ENCODE assay signal across 29 mouse cellular contexts in genomic region chr12:82257994-82258785, GRCm38 (mm10).
DNase-seq lines count a peak whose midpoint lies in the region; ATAC-seq and TF ChIP-seq lines count a peak whose summit lies in the region.
"Had no signal": no experiment of that assay in that cellular context is flagged by ENCODE, and none has a peak within 500 bp of the region (broad histone marks: within the 10 kb centered on the region; RNA-seq: fewer than 3 reads in every experiment).

No protein-coding gene starts in this region.

- no peaks in the 10 kb centered on the region for H3K79me2 ChIP-seq in heart, adult 2 months (replicated peaks; ENCODE audit: control insufficient read depth, insufficient read depth, low read length)

- H3K4me2 ChIP-seq in kidney, embryonic 16.5 days (replicated peaks; ENCODE audit: low read depth, low read length), result no peak overlapping the region
- H3K4me2 ChIP-seq: embryonic facial prominence, embryonic 13.5 days; forebrain, embryonic 13.5 days; heart, embryonic 13.5 days; hindbrain, embryonic 12.5 days; limb, embryonic 12.5 days; liver, embryonic 11.5 days; midbrain, embryonic 13.5 days; neural tube, embryonic 13.5 days had no signal

- TF ChIP-seq POLR2A in heart, adult 2 months (IDR thresholded peaks at IDR 0.05; ENCODE audit: insufficient read depth, low read depth, low read length), result no peak
- TF ChIP-seq POLR2A in embryonic fibroblast, embryonic 13.5 days (IDR thresholded peaks at IDR 0.05; ENCODE audit: low read depth, low read length), result no peak

- ATAC-seq in kidney, embryonic 16.5 days (ENCODE audit: low FRiP score, low TSS enrichment), result no peak
- no peak for ATAC-seq in monocyte, adult 5-6 weeks (replicated peaks; ENCODE audit: insufficient number of reproducible peaks, low FRiP score, low TSS enrichment, poor library complexity, severe bottlenecking)
- ATAC-seq: CD4-positive, CD25-positive, alpha-beta regulatory T cell, adult 4 months; forebrain, embryonic 13.5 days; inflammation-experienced regulatory T-cells, adult 6 months; liver, postnatal 0 days; midbrain, embryonic 13.5 days had no signal

- peak; percentile 70 for DNase-seq in heart, adult 11 months
- no peak for DNase-seq in heart, adult 2 months
- DNase-seq in kidney, postnatal 10 days, result no peak
- DNase-seq in 3T3-L1 (ENCODE audit: low read depth, low spot score), result peak; percentile 44
- DNase-seq in urinary bladder, postnatal 25 days (ENCODE audit: low spot score), result no peak
- DNase-seq: adrenal gland, adult 2 months; cerebellum, adult 18-20 months; cerebellum, postnatal 14 days; gastrocnemius, postnatal 10 days; heart, postnatal 14 days; kidney, postnatal 4 days; liver, postnatal 0 days; retina, postnatal 1 day; right cerebral cortex, postnatal 25 days; thymus, postnatal 14 days had no signal

- H3K9me3 ChIP-seq in kidney, embryonic 16.5 days (ENCODE audit: low read length), result no peaks in the 10 kb centered on the region
- H3K9me3 ChIP-seq: embryonic facial prominence, embryonic 13.5 days; forebrain, embryonic 13.5 days; heart, embryonic 13.5 days; hindbrain, embryonic 12.5 days; limb, embryonic 12.5 days; megakaryocyte, embryonic 14.5 days; midbrain, embryonic 13.5 days; neural tube, embryonic 13.5 days had no signal

- TF ChIP-seq EP300 in heart, adult 2 months (IDR thresholded peaks at IDR 0.05; ENCODE audit: insufficient read depth, low read depth, low read length), result no peak

- no peaks in the 10 kb centered on the region for H3K27me3 ChIP-seq in heart, adult 2 months (ENCODE audit: control insufficient read depth, insufficient read depth, low read length)
- no peaks in the 10 kb centered on the region for H3K27me3 ChIP-seq in kidney, embryonic 16.5 days (ENCODE audit: insufficient read depth, low read length)
- H3K27me3 ChIP-seq: embryonic facial prominence, embryonic 13.5 days; forebrain, embryonic 13.5 days; heart, embryonic 13.5 days; hindbrain, embryonic 12.5 days; limb, embryonic 12.5 days; megakaryocyte, embryonic 14.5 days; midbrain, embryonic 13.5 days; neural tube, embryonic 13.5 days had no signal

- no peak overlapping the region for H3K9ac ChIP-seq in heart, adult 2 months (ENCODE audit: low read depth, low read length)
- no peak overlapping the region for H3K9ac ChIP-seq in kidney, embryonic 16.5 days (replicated peaks; ENCODE audit: low read length)
- H3K9ac ChIP-seq: embryonic facial prominence, embryonic 13.5 days; forebrain, embryonic 13.5 days; heart, embryonic 13.5 days; hindbrain, embryonic 12.5 days; limb, embryonic 12.5 days; liver, postnatal 0 days; midbrain, embryonic 13.5 days; neural tube, embryonic 13.5 days had no signal

- WGBS in heart, adult 2 months, result 78% methylated on average over 6 of the region's 6 CpGs
- 71% methylated on average over 6 of the region's 6 CpGs for WGBS in kidney, embryonic 16.5 days

- no peak overlapping the region for H3K4me3 ChIP-seq in heart, adult 2 months
- H3K4me3 ChIP-seq in kidney, embryonic 16.5 days (ENCODE audit: low read length), result no peak overlapping the region
- H3K4me3 ChIP-seq in embryonic fibroblast, embryonic 13.5 days (ENCODE audit: insufficient read depth, low read length), result no peak overlapping the region
- H3K4me3 ChIP-seq: embryonic facial prominence, embryonic 13.5 days; forebrain, embryonic 13.5 days; heart, embryonic 13.5 days; hindbrain, embryonic 12.5 days; limb, embryonic 12.5 days; megakaryocyte, embryonic 14.5 days; midbrain, embryonic 13.5 days; neural tube, embryonic 13.5 days had no signal

- H3K36me3 ChIP-seq in heart, adult 2 months (ENCODE audit: control insufficient read depth, insufficient read depth, low read length), result no peaks in the 10 kb centered on the region
- H3K36me3 ChIP-seq in kidney, embryonic 16.5 days (ENCODE audit: insufficient read depth, low read length), result no peaks in the 10 kb centered on the region
- H3K36me3 ChIP-seq: heart, embryonic 13.5 days; hindbrain, embryonic 12.5 days; limb, embryonic 12.5 days; midbrain, embryonic 13.5 days; neural tube, embryonic 13.5 days had no signal

- H3K4me1 ChIP-seq in heart, adult 2 months (ENCODE audit: control insufficient read depth, insufficient read depth, low read length), result peaks cover 4% of the 10 kb centered on the region
- peaks cover 10% of the 10 kb centered on the region; the same call in 1 of the 2 replicates for H3K4me1 ChIP-seq in kidney, embryonic 16.5 days (ENCODE audit: insufficient read depth, low read length)
- H3K4me1 ChIP-seq in embryonic fibroblast, embryonic 13.5 days (ENCODE audit: control insufficient read depth, insufficient read depth, low read length), result peaks cover 25% of the 10 kb centered on the region
- H3K4me1 ChIP-seq: hindbrain, embryonic 12.5 days; neural tube, embryonic 13.5 days had no signal

- intact Hi-C loops in heart, adult 2 months (cut with DNase I), result no loop called here

- no peak overlapping the region for H3K27ac ChIP-seq in heart, adult 2 months
- peak overlapping the region; percentile 7; the same call in 1 of the 2 replicates for H3K27ac ChIP-seq in kidney, embryonic 16.5 days (ENCODE audit: low read length)
- H3K27ac ChIP-seq in embryonic fibroblast, embryonic 13.5 days (ENCODE audit: insufficient read depth, low read length), result peak overlapping the region; percentile 87
- H3K27ac ChIP-seq: embryonic facial prominence, embryonic 13.5 days; forebrain, embryonic 13.5 days; heart, embryonic 13.5 days; hindbrain, embryonic 12.5 days; limb, embryonic 12.5 days; midbrain, embryonic 13.5 days; neural tube, embryonic 13.5 days had no signal

- no peak for TF ChIP-seq CTCF in heart, adult 2 months (IDR thresholded peaks at IDR 0.05)
- no peak for TF ChIP-seq CTCF in embryonic fibroblast, embryonic 13.5 days (IDR thresholded peaks at IDR 0.05; ENCODE audit: borderline replicate concordance, insufficient read depth, low read length)

Comparison
In these comparisons a context has a peak if more than half of its experiments do, and no peak if none do; other contexts are left out.
1. DNase-seq: peak in heart, adult 11 months (single experiment) and 3T3-L1 (single experiment); none in heart, adult 2 months (0 of 2), kidney, postnatal 10 days (single experiment) and urinary bladder, postnatal 25 days (single experiment).